Mouse (Mus musculus) C2C12 (cell line): ENCODE results near the gene Pms2.

ENCODE experiments used
- CEBPB ChIP-seq: IDR thresholded peaks from one replicate; pipeline ENCODE4 v1.6.1; 2011; ENCODE audit warnings: low read depth, mild to moderate bottlenecking, control low read depth, moderate library complexity
- CTCF ChIP-seq: IDR thresholded peaks from one replicate; pipeline ENCODE4 v1.5.1; 2011; ENCODE audit not compliant: control insufficient read depth, insufficient read depth, insufficient read length
- FOSL1 ChIP-seq: IDR thresholded peaks from one replicate; pipeline ENCODE4 v1.8.0; 2011; ENCODE audit warnings: mild to moderate bottlenecking, low read length; ENCODE audit not compliant: poor library complexity, insufficient read depth, severe bottlenecking
- MAX ChIP-seq: IDR thresholded peaks from one replicate; pipeline ENCODE4 v1.6.1; 2011; ENCODE audit warnings: mild to moderate bottlenecking, control low read depth
- MYOD1 ChIP-seq: IDR thresholded peaks from one replicate; pipeline ENCODE4 v1.6.1; 2011; ENCODE audit warnings: low read depth; ENCODE audit not compliant: control insufficient read depth, insufficient read length
- MYOG ChIP-seq: IDR thresholded peaks from one replicate; pipeline ENCODE4 v1.6.1; 2011; ENCODE audit not compliant: control insufficient read depth, insufficient read length; ENCODE audit errors: extremely low read depth
- USF1 ChIP-seq: IDR thresholded peaks from one replicate; pipeline ENCODE4 v1.6.1; 2011; ENCODE audit warnings: low read depth, mild to moderate bottlenecking, control low read depth, moderate library complexity

DNA sequence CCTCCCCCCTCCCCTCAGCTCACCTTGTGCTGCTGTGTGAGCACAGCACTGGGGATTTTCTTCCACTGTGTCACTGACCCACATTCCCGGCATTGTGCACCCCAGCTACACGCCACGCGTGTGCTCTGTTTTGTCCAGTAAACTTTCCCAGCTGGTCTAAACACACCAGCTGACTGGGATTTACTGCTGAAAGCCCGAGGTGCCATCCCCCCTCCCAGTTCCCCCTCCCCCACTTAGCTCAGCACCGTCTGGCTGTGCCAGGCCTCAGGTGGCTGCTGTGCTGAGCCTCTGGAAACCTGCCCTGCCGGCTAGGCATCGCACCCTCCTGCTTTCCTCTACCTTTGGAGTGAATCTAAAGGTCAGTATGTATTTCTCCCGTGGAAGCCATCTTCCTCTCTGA is 71.1 kb downstream of the Pms2 start:
- TF ChIP-seq CTCF (no peak), USF1 (no peak), CEBPB (no peak), MYOG (no peak), MAX (no peak), MYOD1 (no peak), FOSL1 (no peak)
